10 mouse cellular contexts compared by ENCODE assay signal in genomic region chr3:84324478-84324877, GRCm38 (mm10). TPM values are rescaled to one million over a fixed set of nuclear protein-coding genes. Genes with fewer than 3 reads are reported as not detected.
DNase-seq lines count a peak whose midpoint lies in the region; ATAC-seq and TF ChIP-seq lines count a peak whose summit lies in the region.
"Had no signal": no experiment of that assay in that cellular context is flagged by ENCODE, and none has a peak within 500 bp of the region (broad histone marks: within the 10 kb centered on the region; RNA-seq: fewer than 3 reads in every experiment).

No protein-coding gene starts in this region.

- peaks cover 12% of the 10 kb centered on the region for H3K4me1 ChIP-seq in heart, embryonic 16.5 days (ENCODE audit: control insufficient read depth, insufficient read depth, low read length)
- no peaks in the 10 kb centered on the region for H3K4me1 ChIP-seq in ES-Bruce4 (ENCODE audit: control insufficient read depth, insufficient read depth, low read length)
- H3K4me1 ChIP-seq in embryonic facial prominence, embryonic 13.5 days = peaks cover 13% of the 10 kb centered on the region
- peaks cover 8% of the 10 kb centered on the region; the same call in 1 of the 2 replicates for H3K4me1 ChIP-seq in hindbrain, embryonic 14.5 days (replicated peaks; ENCODE audit: control insufficient read depth, insufficient read depth, low read length)

- intact Hi-C loops in heart, postnatal 25 days (cut with DNase I) = no loop called here

- WGBS in heart, embryonic 16.5 days = 30% methylated on average over 3 of the region's 3 CpGs
- WGBS in embryonic facial prominence, embryonic 13.5 days = 7% methylated on average over 3 of the region's 3 CpGs
- WGBS in hindbrain, embryonic 14.5 days = 26% methylated on average over 3 of the region's 3 CpGs

- TF ChIP-seq EP300 in ES-Bruce4 (IDR thresholded peaks at IDR 0.05; ENCODE audit: insufficient read depth, low read depth, low read length) = no peak

- no peak overlapping the region for H3K9ac ChIP-seq in heart, embryonic 16.5 days (ENCODE audit: low read length)
- peak overlapping the region; percentile 49; the same call in 1 of the 2 replicates for H3K9ac ChIP-seq in ES-Bruce4 (ENCODE audit: low read depth, poor library complexity, severe bottlenecking)
- H3K9ac ChIP-seq in embryonic facial prominence, embryonic 13.5 days = no peak overlapping the region
- H3K9ac ChIP-seq in hindbrain, embryonic 14.5 days = no peak overlapping the region
- H3K9ac ChIP-seq: heart, embryonic 15.5 days had no signal

- no peaks in the 10 kb centered on the region for H3K9me3 ChIP-seq in heart, embryonic 16.5 days (replicated peaks; ENCODE audit: control insufficient read depth, low read length)
- H3K9me3 ChIP-seq in ES-Bruce4 (replicated peaks; ENCODE audit: control insufficient read depth, insufficient read depth, low read length, poor library complexity, severe bottlenecking) = no peaks in the 10 kb centered on the region
- H3K9me3 ChIP-seq in embryonic facial prominence, embryonic 13.5 days = no peaks in the 10 kb centered on the region
- H3K9me3 ChIP-seq in hindbrain, embryonic 14.5 days (ENCODE audit: control insufficient read depth, low read length) = no peaks in the 10 kb centered on the region
- H3K9me3 ChIP-seq: heart, embryonic 15.5 days had no signal

- no peak overlapping the region for H3K4me2 ChIP-seq in heart, embryonic 16.5 days (ENCODE audit: low read depth, low read length)
- H3K4me2 ChIP-seq in embryonic facial prominence, embryonic 13.5 days = peak overlapping the region; percentile 28
- H3K4me2 ChIP-seq in hindbrain, embryonic 14.5 days (replicated peaks) = no peak overlapping the region
- H3K4me2 ChIP-seq: heart, embryonic 15.5 days had no signal

- no peaks in the 10 kb centered on the region for H3K36me3 ChIP-seq in heart, embryonic 16.5 days (ENCODE audit: control insufficient read depth, insufficient read depth)
- H3K36me3 ChIP-seq in ES-Bruce4 (ENCODE audit: control insufficient read depth, insufficient read depth, low read length, poor library complexity, severe bottlenecking) = no peaks in the 10 kb centered on the region
- H3K36me3 ChIP-seq in embryonic facial prominence, embryonic 13.5 days = no peaks in the 10 kb centered on the region
- no peaks in the 10 kb centered on the region for H3K36me3 ChIP-seq in hindbrain, embryonic 14.5 days (replicated peaks; ENCODE audit: control insufficient read depth, insufficient read depth)
- H3K36me3 ChIP-seq: heart, embryonic 15.5 days had no signal

- 0 out of 2 replicates have a peak overlapping the region, but pooled peaks have one; percentile 19 for H3K27ac ChIP-seq in heart, embryonic 16.5 days (ENCODE audit: low read length)
- H3K27ac ChIP-seq in ES-Bruce4 (ENCODE audit: insufficient read depth, low read length) = peak overlapping the region; percentile 77
- H3K27ac ChIP-seq in embryonic facial prominence, embryonic 13.5 days = peak overlapping the region; percentile 16; the same call in 1 of the 2 replicates
- H3K27ac ChIP-seq in hindbrain, embryonic 14.5 days = no peak overlapping the region
- H3K27ac ChIP-seq: heart, embryonic 15.5 days had no signal

- no peaks in the 10 kb centered on the region for H3K27me3 ChIP-seq in heart, embryonic 16.5 days (ENCODE audit: control insufficient read depth, insufficient read depth, low read length)
- H3K27me3 ChIP-seq in ES-Bruce4 (ENCODE audit: control insufficient read depth, insufficient read depth, low read length, poor library complexity, severe bottlenecking) = no peaks in the 10 kb centered on the region
- no peaks in the 10 kb centered on the region for H3K27me3 ChIP-seq in embryonic facial prominence, embryonic 13.5 days
- no peaks in the 10 kb centered on the region for H3K27me3 ChIP-seq in hindbrain, embryonic 14.5 days (ENCODE audit: control insufficient read depth, insufficient read depth, low read length)
- H3K27me3 ChIP-seq: heart, embryonic 15.5 days had no signal

- no peak for TF ChIP-seq CTCF in ES-Bruce4 (IDR thresholded peaks at IDR 0.05; ENCODE audit: low read depth, low read length)

- H3K4me3 ChIP-seq in heart, embryonic 16.5 days (ENCODE audit: low read length) = no peak overlapping the region
- H3K4me3 ChIP-seq in ES-Bruce4 (ENCODE audit: low read depth, low read length) = peak overlapping the region; percentile 21; the same call in 1 of the 2 replicates
- no peak overlapping the region for H3K4me3 ChIP-seq in embryonic facial prominence, embryonic 13.5 days
- H3K4me3 ChIP-seq in hindbrain, embryonic 14.5 days (replicated peaks; ENCODE audit: low read length) = no peak overlapping the region
- H3K4me3 ChIP-seq: heart, embryonic 15.5 days had no signal

- no peak for DNase-seq in heart, postnatal 25 days (ENCODE audit: low spot score)
- peak; percentile 35 for DNase-seq in liver
- no peak for DNase-seq in right cerebral cortex, adult 18-20 months
- no peak for DNase-seq in frontal cortex, postnatal 25 days (ENCODE audit: low spot score in 2 of 2)
- DNase-seq in hindbrain, embryonic 14.5 days (ENCODE audit: low spot score) = no peak
- DNase-seq: cerebellum, adult 9-10 months had no signal

- no peak for TF ChIP-seq POLR2A in ES-Bruce4 (IDR thresholded peaks at IDR 0.05; ENCODE audit: insufficient read depth, low read length)

- ATAC-seq in heart, embryonic 16.5 days (replicated peaks; ENCODE audit: extremely low read depth, insufficient read depth, low FRiP score) = no peak
- no peak for ATAC-seq in embryonic facial prominence, embryonic 13.5 days (ENCODE audit: insufficient number of reproducible peaks, insufficient read depth, low FRiP score, low TSS enrichment, low read depth)
- no peak for ATAC-seq in hindbrain, embryonic 14.5 days (ENCODE audit: low FRiP score)

RNA-seq across cellular contexts. Expression of gene Trim2, which starts 17.8 kb away (rescaled TPM):
- polyA plus RNA-seq in heart, embryonic 16.5 days (2015; fragmentation: Nextera tagmentation; extraction: Ambion mirVana) = 8.7 and 10.1 TPM in 2 replicates
- 1 to 10 TPM; 6.4 to 7.5 TPM for total RNA-seq in heart, postnatal 25 days (2021)
- polyA plus RNA-seq in ES-Bruce4 (2011; ENCODE audit: insufficient read depth, insufficient read length, low read depth, missing spikeins) = 11.4 and 12.8 TPM in 2 replicates
- polyA plus RNA-seq in embryonic facial prominence, embryonic 13.5 days (2015; fragmentation: Nextera tagmentation; extraction: Ambion mirVana) = 25.5 and 27.9 TPM in 2 replicates
- polyA plus RNA-seq in hindbrain, embryonic 14.5 days (2014; fragmentation: Nextera tagmentation; extraction: Ambion mirVana) = 136 and 151 TPM in 2 replicates
